Mouse (Mus musculus) induced T-regulatory cell, adult 2 months (primary cell): ENCODE measurements around the gene Krt88.

Source experiments
- DNase-seq: peaks from one replicate; pipeline ENCODE4 v3.0.0-alpha.2; 2012; ENCODE audit warnings: low read depth

The Krt88 gene

DNA sequence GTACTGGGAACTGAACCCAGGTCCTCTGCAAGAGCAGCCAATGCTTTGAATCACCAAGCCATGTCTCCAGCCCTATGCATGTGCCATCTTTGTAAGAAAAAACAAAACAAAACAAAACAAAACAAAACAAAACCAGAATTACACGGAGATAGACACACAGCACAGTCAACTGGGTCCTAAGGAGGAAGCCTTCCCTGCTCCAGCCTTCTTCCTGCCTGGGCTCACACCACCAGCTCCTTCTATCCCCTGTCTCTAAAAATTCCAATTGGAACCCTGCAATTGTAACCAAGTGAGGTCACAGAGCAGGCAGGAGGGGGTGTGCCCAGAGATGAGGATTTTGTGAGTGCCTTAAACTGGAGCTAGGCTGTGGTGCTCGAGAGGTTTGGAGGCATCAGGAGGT is at the start of gene Krt88:
Gene Krt88 (plus strand): TSS at position 301 of the 400 bp plus-strand sequence.
- DNase-seq = no peak

DNA sequence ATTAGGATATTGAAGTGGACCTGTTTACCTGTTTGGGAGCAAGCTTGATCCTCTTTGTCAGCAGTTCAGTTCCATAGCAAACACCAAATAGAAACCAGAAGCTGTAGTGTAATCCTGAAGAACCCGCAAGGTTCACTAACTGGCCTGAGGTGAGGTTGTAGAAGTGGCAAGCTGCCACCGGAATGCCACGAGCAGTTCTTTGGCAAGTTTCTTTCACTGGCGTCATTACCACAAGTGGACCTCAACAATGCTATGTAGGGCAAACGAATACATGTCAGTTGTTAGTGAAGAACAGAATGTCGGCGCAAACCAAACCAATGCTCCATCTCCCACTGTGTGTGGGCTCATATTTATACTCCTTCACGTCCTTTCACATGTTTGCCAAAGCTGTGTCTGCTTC is 49.3 kb upstream of the Krt88 start:
- DNase-seq = no peak

DNA sequence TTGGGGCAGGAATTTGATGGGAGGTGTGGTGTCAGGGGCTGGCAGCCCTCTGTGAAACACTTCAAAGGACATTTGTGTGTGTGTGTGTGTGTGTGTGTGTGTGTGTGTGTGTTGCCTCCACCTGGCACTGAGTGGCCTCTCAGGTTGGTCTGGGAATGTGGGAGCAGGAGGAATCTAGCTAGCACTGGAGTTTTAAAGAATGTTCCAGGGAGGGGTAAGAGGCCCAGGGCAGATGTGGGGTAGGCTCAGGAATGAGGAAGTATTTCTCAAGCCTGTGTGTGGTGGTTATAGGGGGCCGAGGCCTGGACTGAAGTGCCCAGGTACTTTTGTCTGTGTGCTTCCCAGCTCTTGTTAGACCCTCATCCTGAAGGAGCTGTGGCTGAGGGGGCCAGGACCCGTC is 36.8 kb upstream of the Krt88 start, which contains the start of gene Krt7:
Gene Krt7 (plus strand): TSS at position 269 of the 400 bp plus-strand sequence.
- no peak for DNase-seq

DNA sequence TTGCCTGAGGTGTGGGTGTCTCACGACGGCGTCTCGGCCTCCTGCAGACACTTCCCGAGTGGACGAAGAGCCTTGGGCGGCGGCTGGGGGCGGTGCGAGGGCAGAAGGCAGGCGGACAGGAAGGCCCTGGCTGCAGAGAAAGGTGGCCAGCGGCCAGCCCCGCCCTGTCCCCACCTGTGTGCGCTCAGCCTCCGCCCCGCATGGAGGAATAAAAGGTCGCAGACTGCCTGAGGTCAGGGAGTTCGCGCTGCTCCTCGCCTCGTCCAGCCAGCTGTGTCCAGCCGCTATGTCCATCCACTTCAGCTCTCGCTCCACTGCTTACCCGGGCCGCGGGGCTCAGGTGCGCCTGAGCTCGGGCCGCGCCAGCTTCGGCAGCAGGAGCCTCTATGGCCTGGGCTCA is 35.4 kb upstream of the Krt88 start:
- no peak for DNase-seq

DNA sequence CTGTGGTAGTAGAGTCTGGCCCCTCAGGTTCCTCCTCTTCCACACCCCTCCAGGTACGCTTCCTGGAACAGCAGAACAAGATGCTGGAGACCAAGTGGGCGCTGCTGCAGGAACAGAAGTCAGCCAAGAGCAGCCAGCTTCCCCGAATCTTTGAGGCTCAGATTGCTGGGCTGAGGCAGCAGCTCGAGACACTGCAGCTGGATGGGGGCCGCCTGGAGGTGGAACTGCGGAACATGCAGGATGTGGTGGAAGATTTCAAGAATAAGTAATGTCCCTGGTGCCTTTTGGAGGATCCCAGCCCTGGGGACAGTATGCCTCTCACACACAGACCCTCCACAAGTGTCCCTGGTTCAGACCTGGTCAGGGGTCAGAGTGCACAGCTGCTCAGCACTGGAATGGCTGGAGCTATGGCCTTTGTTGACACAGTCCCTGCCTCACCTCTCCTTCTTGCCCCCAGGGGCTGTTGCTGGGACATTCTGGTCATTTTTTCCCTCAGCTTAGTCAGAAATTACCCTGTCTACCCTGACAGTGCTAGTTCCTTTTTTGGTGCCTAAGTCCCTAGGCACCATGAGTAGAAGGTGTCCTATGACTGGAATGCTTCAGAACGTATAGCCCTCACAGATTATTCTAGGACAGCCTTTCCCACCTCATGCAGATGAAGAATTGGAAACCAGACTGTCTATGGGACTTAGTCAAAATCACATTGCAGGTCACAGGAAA is 33.5 kb upstream of the Krt88 start:
- DNase-seq = no peak

DNA sequence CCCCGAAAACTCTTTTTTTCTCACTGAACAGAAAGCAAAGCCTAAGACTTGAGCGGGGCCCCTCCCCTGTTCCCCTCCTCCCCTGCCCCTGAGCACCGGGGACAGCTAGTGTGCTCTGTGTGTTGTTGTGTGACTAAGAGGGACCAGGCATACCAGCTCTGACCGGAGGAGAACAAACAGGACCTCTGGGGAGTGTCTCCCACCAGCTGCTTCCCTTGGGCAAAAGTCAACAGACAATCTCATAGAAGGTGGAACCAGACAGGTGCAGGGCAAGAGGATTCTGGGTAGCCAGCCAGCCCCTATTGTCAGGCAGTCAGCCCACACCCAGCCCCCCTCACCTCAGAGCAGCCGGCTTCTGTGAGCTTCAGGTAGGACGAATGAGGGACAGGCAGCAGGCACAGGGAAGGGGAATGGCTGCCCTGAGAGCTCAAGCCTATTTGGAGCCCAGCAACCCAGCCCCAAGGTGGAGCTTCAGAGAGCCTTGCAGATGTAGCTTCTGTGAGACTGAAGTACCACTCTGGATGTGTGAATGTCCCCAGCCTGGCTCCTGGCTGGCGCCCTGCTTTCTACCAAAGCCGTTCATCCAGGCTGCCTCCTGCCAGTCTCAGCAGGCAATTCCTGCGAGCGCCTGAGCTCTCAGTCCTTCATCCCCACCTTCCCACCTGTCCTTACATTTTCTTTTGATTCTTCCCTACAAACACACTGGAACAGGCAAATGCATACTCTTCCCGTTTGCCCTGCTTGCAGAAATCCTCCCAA is 32.6 kb upstream of the Krt88 start:
- DNase-seq = no peak

DNA sequence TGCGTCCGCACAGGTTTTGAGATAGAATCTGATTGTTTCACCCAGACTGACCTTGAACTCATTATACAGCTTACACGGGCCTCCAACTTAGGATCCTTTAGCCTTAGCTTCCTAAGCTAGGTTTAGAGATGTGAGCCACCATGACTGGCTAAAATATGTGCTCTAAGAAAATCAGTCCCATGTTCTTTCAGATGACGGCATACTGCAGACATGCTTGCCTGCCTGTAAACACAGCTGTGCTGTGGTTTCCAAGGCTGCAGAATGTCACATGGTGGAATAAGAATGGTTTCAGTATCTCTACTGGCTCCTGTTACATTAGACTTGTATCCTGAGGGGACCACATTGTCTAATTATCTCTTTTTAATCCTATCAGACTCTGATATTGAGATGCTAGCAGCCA is 28.6 kb upstream of the Krt88 start:
- no peak for DNase-seq

DNA sequence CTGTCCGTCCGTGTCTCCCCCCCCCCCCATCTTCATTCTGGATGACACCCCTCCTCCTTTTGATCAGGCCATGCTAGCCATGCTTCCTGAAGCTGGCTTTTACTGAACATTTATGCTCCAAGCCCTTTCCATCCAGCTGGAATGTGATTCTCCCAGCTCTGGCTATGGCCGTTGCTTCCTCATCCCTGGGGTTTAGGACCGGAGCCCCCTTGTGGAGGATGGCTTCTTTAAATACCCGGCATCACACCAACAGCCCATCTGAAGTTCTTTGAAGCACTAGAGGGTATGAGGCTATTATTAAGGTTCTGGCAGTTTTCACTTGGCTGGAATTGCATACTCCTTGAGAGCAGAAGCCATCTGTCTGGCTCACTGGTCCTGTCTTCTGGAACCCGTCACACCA is 26.6 kb upstream of the Krt88 start:
- DNase-seq = no peak

DNA sequence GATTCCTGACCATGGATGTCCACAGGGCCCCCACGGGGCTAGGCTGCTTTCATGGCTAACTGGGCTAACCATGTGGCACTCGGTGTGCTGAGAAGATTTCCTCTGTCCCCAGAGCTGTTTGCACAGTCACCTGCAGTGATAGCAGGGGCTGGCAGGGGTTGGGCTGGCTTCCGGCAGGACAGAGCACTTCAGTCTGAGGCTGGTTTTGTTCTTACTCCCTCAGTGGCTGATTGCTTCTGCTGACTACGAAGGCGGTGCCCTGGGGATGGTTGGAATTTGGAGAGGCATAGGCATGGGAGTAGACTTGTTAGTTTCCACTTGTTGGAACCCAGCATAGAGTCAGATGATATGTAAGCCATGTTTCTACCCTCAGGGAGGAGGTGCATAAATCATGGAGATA is 22.6 kb upstream of the Krt88 start:
- no peak for DNase-seq

DNA sequence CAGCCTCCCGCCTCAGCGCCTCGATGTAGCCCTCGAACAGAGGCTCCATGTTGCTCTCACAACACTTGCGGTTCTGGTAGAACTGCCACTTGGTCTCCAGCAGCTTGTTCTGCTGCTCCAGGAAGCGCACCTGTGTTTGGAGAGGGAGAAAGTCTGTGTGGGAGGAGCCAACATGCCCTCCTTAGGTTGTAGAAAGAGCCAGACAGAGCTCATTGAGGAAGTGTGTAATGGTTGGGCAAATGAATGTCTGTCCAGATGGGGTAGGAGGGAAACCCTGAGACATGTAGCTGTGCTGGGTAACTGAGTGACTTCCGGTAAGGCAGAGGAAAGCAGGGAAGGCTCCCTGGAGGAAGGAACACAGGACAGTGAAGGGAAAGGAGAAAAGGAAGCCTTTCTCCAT is 10.9 kb upstream of the Krt88 start:
- DNase-seq = no peak

DNA sequence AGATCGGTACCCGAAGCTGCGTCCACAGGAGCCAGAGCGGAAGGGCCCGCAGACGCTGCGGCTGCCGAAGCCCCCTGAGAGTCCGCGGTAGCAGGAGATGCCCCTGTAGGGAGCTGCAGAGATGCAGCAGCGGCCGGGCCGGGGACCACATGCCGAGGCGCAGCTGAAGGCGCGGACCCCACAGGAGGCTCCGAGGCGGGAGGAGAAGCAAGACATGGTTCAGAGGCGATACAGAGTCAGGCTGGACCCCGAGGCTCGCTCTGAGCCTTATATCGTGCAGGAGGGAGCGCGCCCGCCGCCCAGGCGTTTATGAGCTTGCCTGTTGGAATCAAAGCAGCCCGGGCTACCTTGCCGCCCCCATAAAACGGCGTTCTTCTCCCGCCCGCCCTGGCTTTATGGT is 9.0 kb upstream of the Krt88 start, which contains the start of gene Krt87:
Gene Krt87 (minus strand): TSS at position 250 of the 400 bp plus-strand sequence.
- no peak for DNase-seq

DNA sequence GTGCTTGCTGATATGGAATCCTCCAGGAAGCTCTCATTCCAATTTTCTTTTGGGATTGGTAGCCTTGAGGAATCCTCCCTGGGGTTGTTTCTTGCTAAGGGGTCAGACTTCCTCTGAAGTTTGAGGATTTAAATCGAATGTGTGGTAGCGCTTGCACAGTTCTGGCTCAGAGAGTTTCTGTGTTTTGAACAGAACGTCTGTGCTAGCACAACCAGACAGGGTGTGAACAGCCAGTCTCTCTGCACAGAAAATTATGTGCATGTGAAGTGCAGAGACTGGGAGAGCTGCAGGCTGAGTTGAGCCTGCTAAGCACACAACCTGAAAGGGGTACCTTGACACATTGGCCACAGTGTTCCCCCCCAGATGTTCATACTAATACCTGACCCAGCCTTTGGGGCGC is 6.7 kb upstream of the Krt88 start:
- DNase-seq = no peak

DNA sequence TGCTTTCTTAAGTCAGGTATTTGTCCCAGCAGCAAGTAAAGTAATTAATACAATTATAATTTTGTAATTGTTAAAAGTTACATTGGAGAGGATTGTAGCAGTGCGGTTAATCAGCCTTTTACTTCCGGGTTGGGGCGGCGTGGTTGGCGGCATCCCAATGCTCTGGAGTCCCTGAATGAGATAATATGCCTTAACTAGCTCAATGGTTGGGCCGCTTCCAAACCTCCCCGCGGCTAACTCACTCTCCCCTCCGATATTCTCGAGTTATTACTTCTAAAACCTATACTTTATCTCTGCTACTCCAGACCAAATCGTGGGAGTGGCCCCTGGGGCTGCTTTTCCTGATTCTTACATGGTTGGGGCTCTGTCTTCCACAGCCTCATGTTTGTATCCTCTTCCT is 972 bp upstream of the Krt88 start:
- DNase-seq = no peak

DNA sequence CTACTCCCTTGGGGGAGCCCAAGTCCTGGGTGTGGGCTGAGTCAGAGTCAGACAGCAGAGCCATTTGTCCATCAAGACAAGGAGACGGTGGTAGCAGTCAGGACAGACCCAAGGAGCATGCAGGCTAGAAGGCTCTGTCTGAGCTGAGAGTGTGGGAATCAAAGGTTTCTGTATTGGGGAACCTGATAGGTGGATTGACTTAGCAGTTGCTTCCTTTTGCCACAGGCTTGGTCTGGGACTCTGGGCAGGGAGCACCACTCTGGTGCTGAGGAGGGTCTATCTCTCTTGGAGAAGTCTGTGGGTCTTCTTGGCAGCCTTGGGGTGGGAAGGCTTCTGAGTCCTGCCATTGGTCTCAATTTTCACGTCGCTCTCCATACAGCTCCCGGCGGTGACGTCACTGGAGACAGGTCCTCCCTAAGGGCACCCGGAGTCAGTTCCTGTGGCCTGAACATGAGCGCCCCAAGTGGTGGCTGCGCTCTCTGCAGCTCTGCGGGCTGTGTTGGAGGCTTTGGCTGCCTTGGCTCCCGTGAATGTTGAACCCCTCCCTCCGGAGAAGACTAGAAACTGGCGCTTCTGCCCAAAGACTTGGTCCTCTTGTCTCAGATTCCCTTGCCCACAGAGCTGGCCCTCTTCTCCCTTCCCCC is 5.7 kb downstream of the Krt88 start:
- DNase-seq = peak; percentile 62

DNA sequence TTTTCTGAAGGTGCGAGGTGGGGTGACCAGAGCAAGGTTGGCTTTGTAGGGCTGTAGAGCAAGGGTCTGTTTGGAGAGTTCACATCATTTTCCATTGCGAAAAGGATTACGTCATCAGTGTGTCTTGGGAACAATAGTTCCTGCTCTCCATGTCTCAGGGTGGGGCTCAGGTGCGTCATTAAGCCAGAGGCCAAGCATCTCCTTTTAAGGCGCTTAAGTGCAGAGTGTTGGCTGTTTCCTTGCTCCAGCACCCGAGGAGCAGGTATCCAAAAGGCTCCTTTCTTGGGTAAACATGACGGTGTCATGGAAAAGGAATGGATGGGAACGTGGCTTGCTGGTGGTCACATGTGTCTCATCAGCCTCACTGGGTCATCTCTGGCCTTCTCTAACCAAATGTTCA is 7.2 kb downstream of the Krt88 start:
- DNase-seq = no peak

DNA sequence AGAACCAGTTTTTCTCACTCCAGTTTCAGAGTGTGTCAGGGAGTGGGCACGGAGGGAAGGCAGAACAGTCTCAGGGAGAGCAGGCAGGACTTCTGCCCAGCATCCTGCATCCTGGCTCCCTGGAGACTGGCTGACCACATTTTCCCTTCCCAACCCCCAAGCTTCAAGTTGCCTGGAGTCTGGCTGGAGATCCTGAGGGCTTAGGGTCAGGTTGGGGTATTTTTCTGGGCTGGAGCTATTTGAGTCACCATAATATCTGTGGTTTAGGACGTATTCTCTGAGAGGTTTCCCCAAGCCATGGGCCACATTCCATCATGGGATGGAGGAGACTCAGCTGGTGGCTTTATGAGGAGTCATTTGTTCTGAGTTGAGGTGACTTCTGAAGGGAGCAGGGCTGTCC is 7.7 kb downstream of the Krt88 start:
- DNase-seq = no peak

DNA sequence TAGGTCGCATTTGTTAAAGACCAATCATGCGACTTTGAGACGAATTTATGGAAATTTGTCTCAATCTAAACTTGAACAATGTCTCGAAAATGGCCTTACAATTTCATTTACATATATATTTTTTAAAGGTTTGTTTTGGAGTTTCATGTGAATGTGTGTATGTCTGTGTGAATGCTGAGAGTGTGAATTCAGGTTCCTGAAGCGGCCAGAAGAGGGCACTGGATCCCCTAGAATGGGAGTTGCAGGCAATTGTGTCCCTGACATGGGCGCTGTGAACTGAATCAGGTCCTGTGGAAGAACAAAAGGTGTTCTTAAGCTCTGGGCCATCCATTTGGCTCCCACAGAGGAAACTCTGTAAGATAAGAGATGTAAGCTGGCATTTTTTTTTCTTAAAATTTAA is 8.3 kb downstream of the Krt88 start:
- DNase-seq = no peak

DNA sequence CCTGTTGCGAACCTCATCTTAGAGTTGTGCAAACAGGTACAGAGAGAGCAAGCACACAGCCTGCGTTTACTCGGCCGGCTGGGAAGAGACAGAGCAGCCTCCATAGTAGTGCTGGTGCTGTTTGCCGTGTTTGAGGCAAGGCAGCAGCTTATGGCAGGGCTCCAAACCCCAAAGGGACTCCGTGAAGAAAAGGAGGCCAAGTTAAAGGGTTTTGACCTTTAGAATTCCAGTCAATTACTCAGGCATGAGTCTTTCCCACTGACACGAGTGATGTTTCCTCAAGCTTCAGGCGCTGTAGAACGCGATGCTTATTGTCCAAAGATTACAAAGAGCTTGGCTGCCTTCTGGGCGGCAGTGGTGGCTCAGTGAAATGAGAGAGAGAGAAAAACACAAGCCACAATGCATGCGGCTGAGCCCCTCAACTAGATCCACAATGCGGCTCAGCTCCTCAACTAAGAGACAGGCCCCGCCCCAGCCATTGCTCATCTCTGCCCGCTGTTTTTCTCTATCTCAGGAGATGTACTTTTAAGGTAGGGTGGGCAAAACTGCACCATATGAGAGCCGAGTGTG is 10.9 kb downstream of the Krt88 start:
- no peak for DNase-seq

DNA sequence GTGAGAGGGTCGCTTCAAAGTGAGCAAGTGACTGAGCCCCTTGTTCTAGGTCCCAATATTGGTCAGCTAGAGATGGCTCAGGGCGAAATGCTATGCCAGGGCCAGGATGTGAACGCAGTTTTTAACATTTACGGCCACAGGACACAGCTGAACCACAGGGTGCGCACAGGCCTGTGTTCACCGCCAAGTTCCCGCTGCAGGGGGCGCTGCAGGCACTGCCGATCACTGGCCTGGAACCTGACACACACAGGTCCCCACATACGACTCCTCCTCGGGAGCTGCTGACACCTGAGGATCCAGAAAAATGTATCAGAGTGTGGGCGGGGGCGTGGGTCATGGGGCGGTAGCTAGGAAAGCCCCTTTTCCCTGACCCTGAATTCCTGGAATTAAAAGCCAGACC is 11.7 kb downstream of the Krt88 start:
- DNase-seq = no peak

DNA sequence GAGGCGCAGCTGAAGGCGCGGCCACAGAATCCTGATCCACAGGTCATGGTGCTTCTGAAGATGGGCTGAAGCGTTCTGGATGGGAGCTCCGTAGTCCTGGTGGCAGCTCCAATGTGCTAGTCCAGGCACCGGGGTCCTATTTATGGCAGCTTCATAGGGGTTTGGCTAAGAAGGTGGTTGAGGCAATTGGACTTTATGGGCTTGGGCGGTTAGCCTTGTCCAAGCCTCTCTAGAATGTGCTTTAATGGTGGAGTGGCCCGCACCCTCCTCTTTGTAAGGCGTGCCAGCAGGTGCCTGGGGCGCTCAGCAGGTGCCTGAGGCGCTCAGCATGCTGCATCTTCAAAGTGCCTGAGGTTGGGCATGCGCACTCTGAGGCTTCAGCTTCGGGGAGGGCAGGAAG is 16.1 kb downstream of the Krt88 start, which contains the start of gene Krt81:
Gene Krt81 (minus strand): TSS at position 101 of the 400 bp plus-strand sequence.
- DNase-seq = no peak

DNA sequence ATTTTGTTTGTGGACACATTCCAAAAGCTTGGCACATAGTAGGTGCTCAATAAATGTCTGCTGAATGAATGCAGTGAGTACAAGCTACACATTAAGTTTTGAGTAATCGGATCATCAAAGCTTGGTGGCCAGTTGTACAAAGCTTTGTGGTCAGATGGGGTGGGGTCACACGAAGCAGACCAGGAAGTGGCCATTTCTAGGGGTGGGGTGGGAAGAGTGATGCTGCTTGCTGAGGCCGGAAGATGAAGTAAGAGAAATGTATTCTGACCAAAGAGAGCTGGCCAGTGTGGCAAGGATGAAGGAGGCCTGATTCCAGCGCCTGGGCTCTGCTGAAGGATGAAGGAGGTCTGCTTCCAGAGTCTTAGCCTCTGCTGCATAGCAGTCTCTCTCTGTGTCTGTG is 21.5 kb downstream of the Krt88 start:
- no peak for DNase-seq

DNA sequence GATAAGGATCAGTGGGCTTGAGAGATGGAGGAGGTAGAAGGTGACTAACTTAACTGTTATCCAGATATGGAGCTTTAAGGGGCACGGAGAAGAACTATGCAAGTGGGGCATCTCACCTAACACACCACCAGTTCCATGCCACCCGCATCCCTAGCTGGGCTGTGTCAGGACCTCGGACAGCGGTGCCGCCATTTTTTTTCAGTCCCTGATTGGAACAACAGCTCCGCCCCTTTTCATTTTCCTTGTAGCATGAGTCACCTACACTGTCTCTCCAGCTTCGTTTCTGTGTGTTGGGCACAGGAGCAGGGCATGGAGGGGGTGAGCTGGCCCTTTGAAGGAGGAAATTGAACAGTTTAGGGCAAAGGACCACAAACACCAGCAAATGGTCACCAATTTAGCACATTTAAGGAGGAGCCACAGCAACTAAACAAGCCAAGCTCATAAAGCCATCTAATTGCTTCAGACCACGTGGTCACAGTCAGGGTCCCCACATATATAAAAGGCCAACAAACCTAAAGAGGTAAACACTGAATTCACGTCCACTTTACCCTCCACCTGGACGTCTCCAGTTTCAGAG is 25.5 kb downstream of the Krt88 start, which contains the start of gene Krt86:
Gene Krt86 (plus strand): TSS at position 527 of the 577 bp plus-strand sequence.
- DNase-seq = peak; percentile 25
